Mouse (Mus musculus): ENCODE data around the gene Eif5.
"Not testable (repeated sequence)": the region's sequence is repeated elsewhere in the genome, so short reads cannot be mapped to it uniquely, and the experiment has no call there.

Gene Eif5

GRCm38 (mm10) chr12:111537796-111538291 is at the start of gene Eif5:
Gene Eif5 (plus strand): TSS chr12:111538016.
- in situ Hi-C loops (cut with MboI) = no loop called here

- in situ Hi-C loops (cut with MboI) = no loop called here
Measured at GRCm38 (mm10) chr12:111489261-111489865, 48.5 kb upstream of the Eif5 start.

DNA sequence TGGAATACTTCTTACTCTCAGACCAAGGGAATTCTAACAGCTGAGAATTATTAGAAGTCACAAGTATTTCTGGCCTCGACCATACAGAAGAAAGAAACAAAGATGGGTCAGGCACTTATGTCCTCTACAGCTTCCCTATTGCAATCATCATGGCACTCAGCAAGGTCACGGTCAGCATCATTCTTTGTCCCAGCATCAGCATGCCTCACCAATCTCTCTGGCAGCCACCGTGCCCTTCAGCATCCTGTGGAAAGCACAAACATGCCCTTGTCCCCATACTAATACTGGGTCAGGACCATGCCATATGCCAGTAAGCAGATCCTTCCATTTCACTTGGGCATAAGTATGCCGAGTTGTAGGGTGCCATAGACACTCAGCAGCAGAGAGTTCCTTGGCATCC is 42.9 kb upstream of the Eif5 start:
- in situ Hi-C loops (cut with MboI) = no loop called here

DNA sequence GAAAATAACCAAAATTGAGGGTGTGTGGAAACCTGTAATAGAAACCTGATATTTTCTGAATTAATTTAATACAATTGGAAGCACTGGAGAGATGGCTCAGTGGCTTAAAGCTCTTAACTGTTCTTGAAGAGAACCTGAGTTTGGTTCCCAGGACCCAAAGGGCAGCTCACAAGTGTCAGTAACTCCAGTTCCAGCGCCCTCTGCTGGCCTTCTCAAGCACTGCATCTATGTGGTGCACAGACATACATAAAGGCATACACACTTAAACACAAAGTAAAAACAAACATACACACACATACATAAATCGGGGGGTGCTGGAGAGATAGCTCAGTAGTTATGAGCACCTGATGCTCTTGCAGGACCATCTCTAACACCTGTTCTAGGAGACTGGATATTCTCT is 40.7 kb upstream of the Eif5 start:
- in situ Hi-C loops (cut with MboI) = no loop called here

DNA sequence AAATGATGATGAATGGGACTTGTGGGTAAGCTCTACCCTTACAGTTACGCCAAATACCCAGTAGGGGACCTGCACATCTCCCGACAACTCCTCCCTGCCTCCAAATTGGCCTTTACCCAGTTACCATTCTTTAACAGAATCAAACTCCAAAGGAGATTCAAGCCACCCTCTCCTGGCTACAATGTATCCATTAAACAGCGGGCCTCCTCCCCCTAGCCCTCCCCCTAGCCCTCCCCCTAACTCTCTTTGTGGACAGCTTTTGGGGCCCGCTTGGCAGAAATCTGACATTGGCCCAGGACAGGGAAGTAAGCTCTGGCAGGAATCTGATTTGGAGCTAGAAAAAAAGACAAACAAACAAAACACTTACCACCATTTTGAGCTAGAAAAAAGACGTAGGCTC is 38.2 kb upstream of the Eif5 start:
- in situ Hi-C loops (cut with MboI) = no loop called here

GRCm38 (mm10) chr12:111500725-111501124 is 37.1 kb upstream of the Eif5 start:
- in situ Hi-C loops (cut with MboI) = no loop called here

GRCm38 (mm10) chr12:111503063-111503567 is 34.7 kb upstream of the Eif5 start:
- in situ Hi-C loops (cut with MboI) = no loop called here

DNA sequence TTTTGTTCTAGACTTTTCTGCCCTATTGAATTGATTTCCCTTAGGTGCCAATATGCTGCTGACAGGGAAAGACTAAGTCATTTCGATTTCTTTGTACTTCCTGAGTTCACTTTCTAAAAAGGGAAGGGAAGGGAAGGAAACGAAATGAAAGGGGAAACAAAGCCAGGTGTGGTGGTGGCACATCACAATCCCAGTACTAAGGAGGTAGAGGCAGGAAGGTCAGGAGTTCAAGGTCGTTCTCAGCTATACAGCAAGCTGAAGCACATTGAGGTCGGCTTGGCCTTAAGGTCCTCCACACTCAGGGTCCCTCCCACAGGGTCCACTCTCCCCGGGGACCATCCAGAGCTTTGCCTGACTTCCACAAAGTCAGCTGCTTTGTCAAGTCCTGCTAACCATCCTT is 34.2 kb upstream of the Eif5 start:
- in situ Hi-C loops (cut with MboI) = no loop called here

DNA sequence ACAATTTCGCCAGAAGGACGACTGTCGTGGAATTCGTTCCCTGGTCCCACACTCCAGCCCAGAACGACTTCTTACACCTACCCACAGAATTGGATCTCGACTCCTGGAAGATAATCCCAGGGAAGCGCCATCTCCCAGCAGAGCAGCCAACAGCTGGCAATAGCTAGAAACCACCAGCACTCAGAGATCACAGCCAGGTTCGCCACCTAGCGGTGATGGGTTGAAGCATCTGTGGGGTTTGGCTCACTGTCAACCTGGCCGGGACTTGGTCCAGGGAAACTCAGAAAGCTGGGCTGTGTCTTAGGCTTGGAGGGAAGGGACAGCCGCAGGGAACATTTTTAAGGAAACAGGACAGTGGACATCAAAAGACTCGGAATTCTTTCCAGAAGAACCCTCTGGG is 32.9 kb upstream of the Eif5 start:
- in situ Hi-C loops (cut with MboI) = no loop called here

DNA sequence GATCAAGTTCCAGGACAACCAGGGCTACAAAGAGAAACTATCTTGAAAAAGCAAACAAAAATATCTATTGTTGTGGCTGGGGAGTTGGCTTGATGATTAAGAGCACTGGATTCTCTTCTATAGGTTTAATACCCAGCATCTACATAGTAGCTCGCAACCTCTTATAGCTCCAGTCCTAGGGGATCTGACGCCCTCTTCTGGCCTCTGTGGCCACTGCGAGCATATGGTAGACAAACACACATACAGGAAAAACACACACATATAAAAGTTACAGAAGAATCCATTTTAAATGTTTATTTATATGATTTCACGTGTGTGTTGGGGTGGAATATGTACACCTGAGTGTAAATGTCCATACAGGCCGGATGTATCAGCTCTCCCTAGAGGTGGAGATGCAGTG is 30.8 kb upstream of the Eif5 start:
- in situ Hi-C loops (cut with MboI) = no loop called here

- in situ Hi-C loops (cut with MboI) = no loop called here
Measured at GRCm38 (mm10) chr12:111507962-111508361, 29.9 kb upstream of the Eif5 start.

GRCm38 (mm10) chr12:111508438-111508837 is 29.4 kb upstream of the Eif5 start:
- in situ Hi-C loops (cut with MboI) = not testable (repeated sequence)

DNA sequence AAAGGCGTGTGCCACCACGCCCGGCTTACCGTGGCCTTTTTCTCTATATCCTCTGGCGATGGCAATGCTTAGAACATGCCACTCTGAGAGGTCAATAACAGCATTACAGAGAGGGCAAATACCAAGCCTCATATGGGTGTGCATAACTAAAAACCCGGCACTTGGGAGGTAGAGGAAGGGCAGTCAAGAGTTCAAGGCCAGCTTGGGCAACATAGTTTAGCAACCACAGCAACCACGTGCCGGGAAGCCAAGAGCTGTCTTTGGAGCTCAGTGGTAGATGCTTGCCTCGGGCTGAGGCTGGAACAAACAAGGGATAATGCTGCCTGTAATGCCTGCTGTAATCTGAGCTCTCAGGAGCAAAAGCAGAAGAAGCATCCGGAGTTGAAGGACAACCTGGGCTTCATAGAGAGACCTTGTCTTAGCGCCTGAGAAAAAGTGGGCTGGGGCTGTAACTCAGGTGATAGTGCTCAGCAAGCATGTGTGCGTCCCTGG is 25.2 kb upstream of the Eif5 start:
- in situ Hi-C loops (cut with MboI) = no loop called here

DNA sequence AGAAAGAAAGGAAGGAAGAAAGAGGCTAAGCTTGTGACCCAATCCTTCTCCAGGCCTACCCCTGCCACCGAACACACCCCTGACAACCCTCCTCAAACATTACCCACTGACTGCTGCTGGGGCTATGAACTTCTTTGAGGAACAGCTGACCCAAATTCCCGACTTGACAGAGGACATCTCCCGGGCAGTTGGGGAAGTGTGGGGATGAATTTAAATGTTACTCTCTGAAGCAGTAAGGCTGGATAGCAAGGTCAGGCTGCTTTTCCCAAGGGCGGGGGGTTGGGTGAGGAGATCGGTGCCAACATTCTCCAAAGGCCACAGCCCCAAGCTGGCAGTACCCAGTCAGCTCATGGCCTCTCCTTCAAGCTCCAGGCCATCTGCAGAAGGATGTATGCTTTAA is 24.1 kb upstream of the Eif5 start:
- in situ Hi-C loops (cut with MboI) = no loop called here

DNA sequence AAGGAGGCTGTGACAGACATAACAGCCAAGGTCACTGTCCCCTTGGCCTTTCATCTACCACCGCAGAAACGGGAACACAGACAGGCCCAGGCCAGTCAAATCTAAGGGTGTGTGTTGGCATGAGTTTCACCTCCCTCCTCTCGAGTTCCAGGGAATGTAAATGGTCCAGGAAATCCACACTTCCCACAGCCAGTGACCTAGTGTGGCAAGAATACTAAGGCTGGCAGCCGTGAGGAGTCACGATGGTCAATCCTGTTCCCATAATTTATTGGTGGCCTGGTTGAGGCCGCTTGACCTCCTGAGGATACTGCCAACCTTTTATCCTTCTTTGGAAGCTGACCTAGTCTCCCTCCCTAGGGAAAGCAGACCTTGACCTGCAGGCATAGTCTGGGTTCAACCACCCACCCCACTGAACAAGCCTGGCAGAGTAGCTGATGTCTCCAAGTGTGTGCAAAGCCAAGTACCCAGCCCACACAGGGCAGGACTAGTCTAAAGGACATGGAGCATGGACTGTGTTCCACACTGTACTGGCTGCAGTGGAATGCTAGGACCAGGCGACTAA is 23.5 kb upstream of the Eif5 start:
- in situ Hi-C loops (cut with MboI) = no loop called here

- in situ Hi-C loops (cut with MboI) = no loop called here
Measured at GRCm38 (mm10) chr12:111514874-111515649, 22.8 kb upstream of the Eif5 start.

GRCm38 (mm10) chr12:111515920-111516319 is 21.9 kb upstream of the Eif5 start:
- in situ Hi-C loops (cut with MboI) = no loop called here

GRCm38 (mm10) chr12:111516826-111517225 is 21.0 kb upstream of the Eif5 start:
- in situ Hi-C loops (cut with MboI) = no loop called here

DNA sequence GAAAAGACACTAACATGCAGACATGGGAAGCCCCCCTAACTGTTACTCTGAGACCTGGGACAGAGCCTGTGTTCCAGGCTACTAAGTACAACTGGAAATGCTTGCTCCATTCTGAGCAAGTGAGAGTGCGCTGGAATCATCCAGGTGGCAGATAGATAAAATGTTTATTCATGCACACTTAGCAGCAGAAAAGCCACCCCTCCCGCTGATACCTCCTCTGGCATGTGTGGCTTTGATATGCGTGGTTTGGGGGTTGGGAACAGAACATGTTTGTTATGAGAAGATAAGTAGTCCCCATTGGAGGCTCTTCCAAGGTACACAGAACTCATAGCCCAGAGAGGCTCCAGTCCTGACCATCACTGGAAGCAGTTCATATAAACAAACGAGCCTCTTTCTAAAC is 19.9 kb upstream of the Eif5 start:
- in situ Hi-C loops (cut with MboI) = no loop called here

DNA sequence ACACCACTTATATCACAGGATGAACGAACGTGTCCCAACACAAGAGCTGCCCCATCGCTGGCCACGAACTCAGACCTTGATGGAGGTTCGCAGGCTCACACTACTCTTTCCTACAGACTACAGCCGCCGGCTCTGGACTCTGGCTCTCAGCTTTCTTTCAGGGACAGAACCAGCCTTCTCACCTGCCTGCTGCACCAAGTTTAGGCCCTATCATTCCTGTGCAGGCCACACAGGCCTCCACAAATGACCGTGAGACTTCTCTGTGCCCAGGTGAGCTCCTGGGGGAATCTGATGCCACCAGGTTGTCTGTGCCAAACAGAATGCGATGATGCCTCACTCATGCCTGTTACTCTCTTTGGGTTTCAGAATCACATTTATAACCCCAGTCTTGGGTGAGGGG is 19.4 kb upstream of the Eif5 start:
- in situ Hi-C loops (cut with MboI) = no loop called here

GRCm38 (mm10) chr12:111519821-111520220 is 18.0 kb upstream of the Eif5 start:
- in situ Hi-C loops (cut with MboI) = no loop called here

- in situ Hi-C loops (cut with MboI) = no loop called here
Measured at GRCm38 (mm10) chr12:111520994-111521393, 16.8 kb upstream of the Eif5 start.

DNA sequence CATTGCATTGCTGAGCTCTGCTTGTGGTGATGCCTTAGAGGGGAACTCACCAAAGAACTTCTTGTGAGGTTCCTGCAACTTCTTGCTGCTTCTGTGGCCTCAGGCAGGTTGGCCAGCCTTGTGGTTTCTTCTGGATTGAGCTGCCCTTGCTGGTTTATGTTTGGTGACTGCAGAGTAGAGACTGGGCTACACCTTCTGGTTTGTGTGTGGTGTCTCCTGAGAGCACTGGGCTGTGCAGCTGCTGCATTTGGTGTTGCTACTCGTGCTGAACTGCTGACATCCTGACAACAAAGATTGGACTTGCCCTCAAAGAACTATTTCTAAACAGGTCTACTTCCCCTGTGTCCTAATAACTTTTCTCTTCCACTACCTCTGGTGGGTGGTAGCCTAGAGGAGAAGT is 13.3 kb upstream of the Eif5 start:
- in situ Hi-C loops (cut with MboI) = no loop called here

Data from mature B cell (primary cell).